Mouse (Mus musculus) liver, adult (tissue): ENCODE data around the gene Mdm2.

ENCODE experiments used
- GATA4 ChIP-seq: IDR thresholded peaks from 2 replicates; pipeline ENCODE4 v1.6.1; 2014; ENCODE audit warnings: mild to moderate bottlenecking, low read length; ENCODE audit not compliant: insufficient replicate concordance

The Mdm2 gene

GRCm38 (mm10) chr10:117708376-117708775 lies 2.2 kb downstream of the Mdm2 start:
- no peak for TF ChIP-seq GATA4

- no peak for TF ChIP-seq GATA4
Measured at GRCm38 (mm10) chr10:117707114-117707838, 3.3 kb downstream of the Mdm2 start.

GRCm38 (mm10) chr10:117706440-117706839 lies 4.1 kb downstream of the Mdm2 start:
- TF ChIP-seq GATA4 = no peak

GRCm38 (mm10) chr10:117705806-117706205 lies 4.8 kb downstream of the Mdm2 start:
- no peak for TF ChIP-seq GATA4

- no peak for TF ChIP-seq GATA4
Measured at GRCm38 (mm10) chr10:117704964-117705335, 5.6 kb downstream of the Mdm2 start.

GRCm38 (mm10) chr10:117703506-117703905 lies 7.1 kb downstream of the Mdm2 start:
- TF ChIP-seq GATA4 = no peak

- TF ChIP-seq GATA4 = no peak
Measured at GRCm38 (mm10) chr10:117702024-117702833, 8.3 kb downstream of the Mdm2 start.

GRCm38 (mm10) chr10:117701034-117701829 lies 9.3 kb downstream of the Mdm2 start:
- no peak for TF ChIP-seq GATA4

GRCm38 (mm10) chr10:117700450-117700849 lies 10.1 kb downstream of the Mdm2 start:
- no peak for TF ChIP-seq GATA4

- TF ChIP-seq GATA4 = no peak
Measured at GRCm38 (mm10) chr10:117699914-117700313, 10.6 kb downstream of the Mdm2 start.

GRCm38 (mm10) chr10:117698313-117699138 lies 12.0 kb downstream of the Mdm2 start:
- no peak for TF ChIP-seq GATA4

- no peak for TF ChIP-seq GATA4
Measured at GRCm38 (mm10) chr10:117697561-117698115, 12.9 kb downstream of the Mdm2 start.

GRCm38 (mm10) chr10:117696827-117697560 lies 13.6 kb downstream of the Mdm2 start:
- TF ChIP-seq GATA4 = no peak
